Mouse (Mus musculus) lung, adult 2 months (tissue): ENCODE results near the gene Oma1. TPM values are rescaled to one million over a fixed set of nuclear protein-coding genes. Genes with fewer than 3 reads are reported as not detected.

Experiments used
- DNase-seq: peaks from one replicate; pipeline ENCODE4 v3.0.0; 2022
- H3K4me1 ChIP-seq: fragments of 200-500 bp; 2 replicates; pipeline ENCODE4 v1.6.1; 2011; ENCODE audit warnings: low read length; ENCODE audit not compliant: control insufficient read depth, insufficient read depth
- H3K4me3 ChIP-seq: fragments of 200-500 bp; replicated peaks from 2 replicates; pipeline ENCODE3; 2011; ENCODE audit warnings: low read depth, mild to moderate bottlenecking, control low read depth, low read length; ENCODE audit errors: extremely low read depth
- CTCF ChIP-seq: fragments of 200-500 bp; IDR thresholded peaks from 2 replicates; pipeline ENCODE4 v1.5.1; 2011; ENCODE audit warnings: mild to moderate bottlenecking, low read length, control low read depth; ENCODE audit not compliant: insufficient read depth
- POLR2A ChIP-seq: fragments of 200-500 bp; IDR thresholded peaks from 2 replicates; pipeline ENCODE4 v1.6.1; 2011; ENCODE audit warnings: low read depth, mild to moderate bottlenecking, control low read depth, low read length, borderline replicate concordance; ENCODE audit errors: extremely low read depth
- WGBS: fragments of 180-500 bp; shearing (Covaris S2); methylation state at CpG from one replicate; pipeline ENCODE4 v1.1.7; 2018; 5-methylcytosine and 5-hydroxymethylcytosine counted together
- polyA plus RNA-seq: library from polyadenylated mRNA; depleted of rRNA; stranded (reverse); fragments of >200 nt; gene quantifications from 2 replicates; pipeline ENCODE4 v1.2.3, GENCODE M21; 2012

Oma1 gene
- polyA plus RNA-seq, 1 experiment: 12.2 TPM

DNA sequence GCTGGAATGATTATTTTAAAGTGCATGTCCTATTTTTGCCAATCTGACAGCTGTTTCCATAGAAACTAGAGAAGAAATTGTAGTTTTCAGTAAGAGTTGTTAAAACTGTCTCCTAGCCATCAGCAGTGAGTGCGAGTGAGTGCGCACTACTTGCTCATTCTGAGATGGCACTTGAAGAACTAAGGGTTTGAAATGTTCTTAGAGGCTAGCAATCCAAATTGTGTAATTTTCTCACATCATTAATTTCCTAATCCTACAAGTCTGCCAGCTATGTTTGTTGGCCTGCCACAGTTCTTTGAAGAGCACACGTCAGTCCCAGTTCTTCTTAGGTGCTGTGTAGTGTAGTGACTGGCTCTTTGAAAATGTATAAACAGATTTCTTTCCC, 906 bp downstream of the Oma1 start:
- DNase-seq: no peak
- TF ChIP-seq POLR2A (0 out of 2 replicates have a peak, but pooled peaks have one; percentile 12), CTCF (no peak)
- no peak overlapping the region for H3K4me3 ChIP-seq
- WGBS: 28% methylated on average over 3 of the region's 3 CpGs
- peaks cover 5% of the 10 kb centered on the region for H3K4me1 ChIP-seq

DNA sequence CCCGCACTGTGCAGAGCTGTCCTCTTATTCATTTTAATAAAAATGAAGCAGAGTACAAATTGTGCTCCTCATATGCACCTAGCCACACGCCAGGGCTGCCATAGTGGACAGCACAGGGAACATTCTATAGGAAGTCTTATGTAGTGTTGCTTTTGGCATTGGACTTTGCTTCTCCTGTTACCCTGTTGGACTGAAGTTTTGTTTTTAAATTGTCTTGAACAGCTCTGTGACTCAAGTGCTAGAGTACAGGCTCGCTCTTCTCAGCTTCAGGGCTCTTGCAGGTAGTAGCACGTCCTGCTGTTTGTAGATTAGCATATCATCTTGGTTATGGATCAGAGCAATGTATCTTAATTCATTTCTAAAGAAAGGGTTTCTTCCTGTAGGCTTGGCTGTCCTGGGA, 2.2 kb downstream of the Oma1 start:
- Histone ChIP-seq H3K4me3 (no peak overlapping the region), H3K4me1 (peaks cover 5% of the 10 kb centered on the region)
- DNase-seq: no peak
- WGBS: 82% methylated on average over 4 of the region's 4 CpGs
- no peak for TF ChIP-seq POLR2A

DNA sequence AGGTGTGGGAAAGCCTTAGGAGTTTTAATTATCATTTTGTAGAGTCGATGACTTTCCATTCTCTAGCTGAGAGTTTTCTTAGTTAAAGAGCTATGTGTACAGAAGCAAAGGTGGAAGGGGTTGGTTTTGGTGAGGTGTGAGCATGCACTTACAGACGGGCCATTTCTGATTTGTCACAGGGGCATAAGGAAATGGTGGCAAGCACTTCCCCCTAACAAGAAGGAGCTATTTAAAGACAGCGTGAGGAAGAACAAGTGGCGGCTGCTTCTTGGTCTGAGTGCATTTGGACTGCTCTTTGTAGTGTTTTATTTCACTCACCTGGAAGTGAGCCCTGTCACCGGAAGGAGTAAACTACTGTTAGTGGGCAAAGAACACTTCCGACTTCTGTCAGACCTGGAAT, 7.8 kb downstream of the Oma1 start:
- no peak for DNase-seq
- no peak overlapping the region for H3K4me3 ChIP-seq
- peaks cover 4% of the 10 kb centered on the region for H3K4me1 ChIP-seq
- WGBS: 55% methylated on average over 6 of the region's 6 CpGs
- TF ChIP-seq POLR2A: no peak
- TF ChIP-seq CTCF: no peak

DNA sequence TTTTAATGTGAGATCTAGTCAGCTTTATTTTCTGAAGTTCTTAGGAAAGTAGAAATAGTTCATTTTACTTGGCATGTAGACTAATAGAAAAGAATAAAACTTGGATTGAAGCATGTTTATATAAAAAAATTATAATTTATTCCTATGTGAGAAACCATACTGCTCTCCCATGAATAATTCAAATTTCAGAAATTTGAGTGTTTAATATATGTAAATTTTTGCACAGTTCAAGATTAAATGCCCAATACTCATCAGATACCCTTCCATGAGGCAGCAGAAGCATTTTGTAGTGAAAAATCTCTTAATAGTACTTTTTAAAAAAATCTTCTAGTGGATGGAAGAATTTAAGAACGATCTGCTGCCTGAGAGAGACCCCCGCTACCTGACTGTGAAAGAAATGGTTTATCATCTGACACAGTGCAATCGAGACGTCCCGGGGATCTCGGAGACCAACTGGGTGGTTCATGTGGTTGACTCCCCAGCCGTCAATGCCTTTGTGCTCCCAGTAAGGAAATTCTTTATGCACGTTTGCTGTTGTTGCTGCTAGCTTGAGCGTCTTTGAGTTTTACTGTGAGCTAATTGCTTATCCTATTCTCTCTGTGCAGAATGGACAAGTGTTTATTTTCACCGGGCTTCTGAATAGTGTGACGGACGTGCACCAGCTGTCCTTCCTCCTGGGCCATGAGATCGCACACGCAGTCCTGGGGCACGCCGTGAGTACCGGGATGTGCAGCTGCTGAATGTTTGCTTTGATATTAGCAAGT, 11.3 kb downstream of the Oma1 start:
- no peak overlapping the region for H3K4me3 ChIP-seq
- TF ChIP-seq CTCF: no peak
- no peak for TF ChIP-seq POLR2A
- WGBS: 40% methylated on average over 17 of the region's 17 CpGs
- DNase-seq: no peak
- H3K4me1 ChIP-seq: peaks cover 5% of the 10 kb centered on the region

DNA sequence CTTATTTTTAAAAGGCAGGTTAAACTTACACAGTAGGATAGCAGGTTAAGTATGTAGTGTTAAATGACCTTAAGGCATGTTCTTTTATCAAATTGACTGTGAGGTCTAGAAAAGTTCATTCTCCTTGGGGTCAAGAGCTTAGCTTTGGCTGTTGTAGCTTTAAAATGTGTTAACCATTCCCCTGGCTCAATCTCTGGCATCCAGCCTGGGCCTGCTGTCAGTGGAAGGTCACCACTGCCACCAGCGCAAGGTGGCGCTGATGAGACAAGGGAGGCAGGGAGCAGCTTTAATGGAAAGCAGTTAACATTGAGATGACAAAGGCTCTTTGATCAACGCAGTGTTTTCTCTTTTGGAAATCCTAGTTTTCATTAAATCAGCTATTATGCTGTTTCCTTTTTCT, 13.4 kb downstream of the Oma1 start:
- peak; percentile 69 for TF ChIP-seq CTCF
- no peak for TF ChIP-seq POLR2A
- DNase-seq: peak; percentile 34
- WGBS: 51% methylated on average over 3 of the region's 3 CpGs
- Histone ChIP-seq H3K4me1 (peaks cover 5% of the 10 kb centered on the region), H3K4me3 (no peak overlapping the region)

DNA sequence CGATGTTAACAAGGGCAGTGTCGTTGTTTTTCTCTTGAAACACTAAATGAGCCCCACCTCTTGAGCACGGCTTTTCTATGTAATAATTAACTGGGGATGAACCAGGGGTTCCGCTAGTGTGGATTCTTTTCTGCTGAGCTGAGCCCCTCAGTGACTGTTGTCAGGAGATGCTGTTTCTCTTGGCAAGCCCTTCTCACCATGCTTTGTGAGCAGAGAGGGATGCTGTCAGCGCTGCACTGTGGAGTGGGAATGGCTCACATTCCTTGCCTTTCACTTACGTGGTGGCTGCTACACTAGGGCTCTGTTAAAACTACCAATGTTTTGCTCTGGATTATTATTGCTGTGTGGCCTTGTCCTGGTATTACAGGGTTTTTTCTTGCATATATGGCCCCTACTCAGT, 15.7 kb downstream of the Oma1 start:
- 74% methylated on average over 6 of the region's 6 CpGs for WGBS
- H3K4me3 ChIP-seq: no peak overlapping the region
- H3K4me1 ChIP-seq: peaks cover 5% of the 10 kb centered on the region
- no peak for DNase-seq
- TF ChIP-seq POLR2A (no peak), CTCF (no peak)

DNA sequence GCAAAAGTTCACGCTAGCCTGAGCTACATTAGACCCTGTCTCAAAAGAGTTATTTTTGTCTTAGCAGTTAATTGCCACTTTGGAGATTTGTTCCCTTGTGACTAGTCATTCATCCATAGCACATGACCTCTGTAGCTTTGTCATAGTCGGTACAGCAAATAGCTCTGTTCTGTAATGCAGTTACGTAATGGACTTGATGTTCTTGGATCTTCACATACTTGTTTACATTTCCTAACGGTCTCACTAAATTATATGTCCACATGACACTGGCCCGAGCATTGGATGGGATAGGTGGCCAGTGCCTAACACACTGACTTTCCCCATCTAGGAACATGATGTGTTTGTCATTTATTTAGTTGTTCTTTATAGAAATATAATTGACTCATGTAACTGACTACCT, 21.5 kb downstream of the Oma1 start:
- Histone ChIP-seq H3K4me3 (no peak overlapping the region), H3K4me1 (no peaks in the 10 kb centered on the region)
- WGBS: 69% methylated on average over 5 of the region's 5 CpGs
- DNase-seq: no peak
- TF ChIP-seq POLR2A: no peak

DNA sequence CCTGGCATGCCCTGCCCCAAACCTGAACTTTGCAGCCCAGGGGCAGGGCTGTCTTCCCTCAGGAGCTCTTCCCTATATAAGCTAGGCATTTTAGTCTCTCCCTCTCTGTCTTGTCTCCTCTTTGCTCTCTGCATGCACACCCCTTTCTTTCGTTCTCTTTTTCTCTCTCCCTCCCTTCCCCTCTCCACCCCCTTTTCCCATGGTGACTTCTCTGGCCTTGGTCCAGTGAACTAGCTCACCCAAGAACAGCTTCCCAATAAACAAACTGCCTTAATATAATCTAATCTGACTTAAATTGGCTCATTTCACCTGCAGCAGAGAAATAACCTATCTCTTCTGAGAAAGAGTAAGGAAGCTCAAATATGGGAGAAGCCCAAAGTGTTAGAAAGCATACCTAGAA, 27.1 kb downstream of the Oma1 start:
- DNase-seq: no peak
- no peak overlapping the region for H3K4me3 ChIP-seq
- H3K4me1 ChIP-seq: no peaks in the 10 kb centered on the region; the same call in 1 of the 2 replicates
- 8% methylated on average over 1 of the region's 1 CpGs for WGBS
- TF ChIP-seq POLR2A: no peak
- no peak for TF ChIP-seq CTCF

DNA sequence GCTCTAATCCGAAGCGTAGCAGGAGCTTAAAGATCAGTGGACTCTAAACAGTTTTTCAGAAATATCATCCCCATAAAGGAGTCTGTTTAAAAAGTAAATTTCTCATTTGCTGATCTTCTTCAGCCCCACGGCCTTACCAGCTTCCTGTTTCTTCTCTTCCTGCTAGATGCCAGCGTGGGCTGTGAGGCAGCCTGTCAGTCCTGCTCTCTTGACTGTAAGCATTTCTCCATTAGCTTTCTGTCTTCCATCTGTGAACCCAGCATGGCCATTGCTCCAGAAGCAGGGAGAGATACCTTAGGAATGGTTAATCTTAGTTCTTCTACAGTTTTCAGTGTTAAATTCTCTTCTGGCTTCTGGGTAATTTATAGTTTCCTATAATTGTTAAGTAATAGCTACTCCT, 28.0 kb downstream of the Oma1 start:
- 64% methylated on average over 4 of the region's 4 CpGs for WGBS
- TF ChIP-seq POLR2A: no peak
- TF ChIP-seq CTCF: no peak
- Histone ChIP-seq H3K4me3 (no peak overlapping the region), H3K4me1 (no peaks in the 10 kb centered on the region; the same call in 1 of the 2 replicates)
- no peak for DNase-seq

DNA sequence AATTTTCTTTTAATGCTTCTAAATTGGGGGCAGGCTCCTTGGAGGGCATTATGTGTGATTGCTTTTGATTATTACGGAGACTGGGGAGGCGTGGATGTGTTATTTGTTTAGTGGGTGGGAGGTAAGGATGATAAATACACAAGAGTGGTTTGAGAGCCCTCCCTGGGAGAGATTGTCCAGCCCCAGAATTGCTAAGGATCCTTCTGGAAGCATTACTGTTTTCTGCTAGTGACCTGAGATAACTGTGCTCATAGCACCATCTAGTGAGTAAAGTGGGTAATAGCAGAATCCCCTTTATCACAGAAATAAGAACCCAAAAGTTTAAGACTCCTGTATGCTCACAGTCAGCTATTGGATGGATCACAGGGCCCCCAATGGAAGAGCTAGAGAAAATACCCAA, 32.4 kb downstream of the Oma1 start:
- peak; percentile 20 for DNase-seq
- Histone ChIP-seq H3K4me1 (no peaks in the 10 kb centered on the region), H3K4me3 (no peak overlapping the region)
- no peak for TF ChIP-seq POLR2A
- TF ChIP-seq CTCF: peak; percentile 31; the same call in 1 of the 2 replicates
- 37% methylated on average over 2 of the region's 2 CpGs for WGBS
